Mouse (Mus musculus) forebrain, embryonic 15.5 days (tissue): ENCODE data around the gene Taar7a. TPM values are rescaled to one million over a fixed set of nuclear protein-coding genes. Genes with fewer than 3 reads are reported as not detected.
A peak's percentile ranks its signal among the peaks of the same experiment; 100 is the strongest.

Source experiments
- ATAC-seq: fragments of 200-750 bp; cut with Nextera tagmentation; replicated peaks from 2 replicates; pipeline ENCODE4 v1.8.0; 2017; ENCODE audit warnings: mild to moderate bottlenecking, moderate TSS enrichment, moderate library complexity
- H3K27ac ChIP-seq: fragments of 300-500 bp; sonication (generic); replicated peaks from 2 replicates; pipeline ENCODE4 v1.5.1; 2015; ENCODE audit warnings: mild to moderate bottlenecking, inconsistent platforms
- H3K27me3 ChIP-seq: fragments of 300-500 bp; sonication (generic); 2 replicates; pipeline ENCODE4 v1.6.1; 2015; ENCODE audit warnings: inconsistent platforms
- H3K36me3 ChIP-seq: fragments of 300-500 bp; sonication (generic); 2 replicates; pipeline ENCODE4 v1.6.1; 2015; ENCODE audit warnings: mild to moderate bottlenecking, inconsistent platforms
- H3K4me1 ChIP-seq: fragments of 300-500 bp; sonication (generic); 2 replicates; pipeline ENCODE4 v1.6.1; 2015; ENCODE audit warnings: inconsistent platforms
- H3K4me2 ChIP-seq: fragments of 300-500 bp; sonication (generic); replicated peaks from 2 replicates; pipeline ENCODE4 v1.6.1; 2015; ENCODE audit warnings: mild to moderate bottlenecking, inconsistent platforms
- H3K4me3 ChIP-seq: fragments of 300-500 bp; sonication (generic); 2 replicates; pipeline ENCODE4 v1.5.1; 2015; ENCODE audit warnings: mild to moderate bottlenecking, inconsistent platforms
- H3K9ac ChIP-seq: fragments of 300-500 bp; sonication (generic); replicated peaks from 2 replicates; pipeline ENCODE4 v1.6.1; 2015; ENCODE audit warnings: mild to moderate bottlenecking, inconsistent platforms
- H3K9me3 ChIP-seq: fragments of 300-500 bp; sonication (generic); 2 replicates; pipeline ENCODE4 v1.6.1; 2016; ENCODE audit warnings: inconsistent platforms
- WGBS: fragments of 180-500 bp; shearing (Covaris S2); methylation state at CpG from one replicate; pipeline ENCODE4 v1.1.7; 2015; ENCODE audit warnings: mixed read lengths; 5-methylcytosine and 5-hydroxymethylcytosine counted together
- polyA plus RNA-seq: library from polyadenylated mRNA; unstranded; fragments of >200 nt; fragmentation: Nextera tagmentation; extraction: Ambion mirVana; gene quantifications from 2 replicates; pipeline ENCODE4 v1.2.1, GENCODE M21; 2015

Taar7a gene
- polyA plus RNA-seq = not detected in 2 replicates

- no peaks in the 10 kb centered on the region for H3K27me3 ChIP-seq
- no peak for ATAC-seq
- no peak within 1 kb of the TSS for H3K27ac ChIP-seq
- no peaks in the 10 kb centered on the region for H3K9me3 ChIP-seq
- H3K4me1 ChIP-seq = no peaks in the 10 kb centered on the region
- no peak within 1 kb of the TSS for H3K9ac ChIP-seq
- no peak within 1 kb of the TSS for H3K4me3 ChIP-seq
- 83% methylated on average over 3 of the region's 3 CpGs for WGBS
- no peak within 1 kb of the TSS for H3K4me2 ChIP-seq
- H3K36me3 ChIP-seq = no peaks in the 10 kb centered on the region
Measured at GRCm38 (mm10) chr10:23993381-23993780, at the start of gene Taar7a. Taar7a (minus strand) TSS chr10:23993481.

GRCm38 (mm10) chr10:24040120-24040869, 47.0 kb upstream of the Taar7a start:
- Histone ChIP-seq H3K9ac (no peak overlapping the region), H3K36me3 (no peaks in the 10 kb centered on the region), H3K4me3 (no peak overlapping the region), H3K4me2 (no peak overlapping the region), H3K27me3 (no peaks in the 10 kb centered on the region), H3K9me3 (no peaks in the 10 kb centered on the region), H3K27ac (no peak overlapping the region), H3K4me1 (no peaks in the 10 kb centered on the region)
- 60% methylated on average over 2 of the region's 2 CpGs for WGBS
- no peak for ATAC-seq

- Histone ChIP-seq H3K4me3 (no peak within 1 kb of the TSS), H3K9me3 (no peaks in the 10 kb centered on the region), H3K36me3 (no peaks in the 10 kb centered on the region), H3K27ac (no peak within 1 kb of the TSS), H3K9ac (no peak within 1 kb of the TSS), H3K27me3 (no peaks in the 10 kb centered on the region), H3K4me1 (no peaks in the 10 kb centered on the region), H3K4me2 (no peak within 1 kb of the TSS)
- WGBS = 94% methylated on average over 2 of the region's 2 CpGs
- ATAC-seq = no peak
Measured at GRCm38 (mm10) chr10:24037314-24037713, 44.0 kb upstream of the Taar7a start, which contains the start of gene Taar7e. Taar7e (plus strand) TSS chr10:24037614.

- Histone ChIP-seq H3K4me2 (no peak overlapping the region), H3K27me3 (no peaks in the 10 kb centered on the region), H3K9ac (no peak overlapping the region), H3K4me3 (no peak overlapping the region), H3K9me3 (no peaks in the 10 kb centered on the region), H3K4me1 (no peaks in the 10 kb centered on the region), H3K36me3 (no peaks in the 10 kb centered on the region), H3K27ac (no peak overlapping the region)
- ATAC-seq = no peak
Measured at GRCm38 (mm10) chr10:24031347-24031746, 38.1 kb upstream of the Taar7a start.

- Histone ChIP-seq H3K4me1 (no peaks in the 10 kb centered on the region), H3K9ac (no peak within 1 kb of the TSS), H3K27ac (no peak within 1 kb of the TSS), H3K4me2 (no peak within 1 kb of the TSS), H3K36me3 (no peaks in the 10 kb centered on the region), H3K4me3 (no peak within 1 kb of the TSS), H3K9me3 (no peaks in the 10 kb centered on the region), H3K27me3 (no peaks in the 10 kb centered on the region)
- no peak for ATAC-seq
Measured at GRCm38 (mm10) chr10:24026922-24027321, 33.6 kb upstream of the Taar7a start, which contains the start of gene Taar7d. Taar7d (plus strand) TSS chr10:24027222.

- ATAC-seq = no peak
- Histone ChIP-seq H3K4me1 (no peaks in the 10 kb centered on the region), H3K9me3 (no peaks in the 10 kb centered on the region), H3K27me3 (no peaks in the 10 kb centered on the region), H3K9ac (no peak overlapping the region), H3K36me3 (no peaks in the 10 kb centered on the region), H3K4me2 (no peak overlapping the region), H3K27ac (no peak overlapping the region), H3K4me3 (no peak overlapping the region)
- 93% methylated on average over 1 of the region's 1 CpGs for WGBS
Measured at GRCm38 (mm10) chr10:24008143-24008542, 14.9 kb upstream of the Taar7a start.

GRCm38 (mm10) chr10:24007034-24007433, 13.8 kb upstream of the Taar7a start:
- 52% methylated on average over 2 of the region's 2 CpGs for WGBS

GRCm38 (mm10) chr10:24006442-24006841, 13.2 kb upstream of the Taar7a start:
- Histone ChIP-seq H3K9me3 (no peaks in the 10 kb centered on the region), H3K4me1 (no peaks in the 10 kb centered on the region), H3K4me2 (no peak overlapping the region), H3K9ac (no peak overlapping the region), H3K27me3 (no peaks in the 10 kb centered on the region), H3K27ac (no peak overlapping the region), H3K36me3 (no peaks in the 10 kb centered on the region), H3K4me3 (no peak overlapping the region)
- no peak for ATAC-seq
- WGBS = 87% methylated on average over 1 of the region's 1 CpGs

More at GRCm38 (mm10) chr10:24007034-24007433, 13.8 kb upstream of the Taar7a start:
- no peaks in the 10 kb centered on the region for H3K9me3 ChIP-seq
- no peaks in the 10 kb centered on the region for H3K27me3 ChIP-seq
- no peak overlapping the region for H3K4me3 ChIP-seq
- H3K4me1 ChIP-seq = no peaks in the 10 kb centered on the region
- H3K36me3 ChIP-seq = no peaks in the 10 kb centered on the region
- ATAC-seq = no peak
- H3K9ac ChIP-seq = no peak overlapping the region
- H3K4me2 ChIP-seq = no peak overlapping the region
- H3K27ac ChIP-seq = no peak overlapping the region

GRCm38 (mm10) chr10:23999639-24000038, 6.4 kb upstream of the Taar7a start, which contains the start of gene Taar7b:
Taar7b (plus strand) TSS chr10:23999939.
- no peak for ATAC-seq
- Histone ChIP-seq H3K4me3 (no peak within 1 kb of the TSS), H3K4me2 (no peak within 1 kb of the TSS), H3K4me1 (no peaks in the 10 kb centered on the region), H3K27ac (no peak within 1 kb of the TSS), H3K36me3 (no peaks in the 10 kb centered on the region), H3K9me3 (no peaks in the 10 kb centered on the region), H3K9ac (no peak within 1 kb of the TSS), H3K27me3 (no peaks in the 10 kb centered on the region)
- WGBS = 89% methylated on average over 1 of the region's 1 CpGs

GRCm38 (mm10) chr10:23986419-23986818, 6.9 kb downstream of the Taar7a start:
- WGBS = 72% methylated on average over 5 of the region's 5 CpGs
- H3K9me3 ChIP-seq = no peaks in the 10 kb centered on the region
- no peak for ATAC-seq

GRCm38 (mm10) chr10:23985546-23985945, 7.7 kb downstream of the Taar7a start, which contains the start of gene Taar6:
Taar6 (minus strand) TSS chr10:23985646.
- Histone ChIP-seq H3K27ac (no peak within 1 kb of the TSS), H3K4me2 (no peak within 1 kb of the TSS), H3K27me3 (no peaks in the 10 kb centered on the region), H3K4me3 (no peak within 1 kb of the TSS), H3K9me3 (no peaks in the 10 kb centered on the region), H3K4me1 (no peaks in the 10 kb centered on the region), H3K36me3 (no peaks in the 10 kb centered on the region), H3K9ac (no peak within 1 kb of the TSS)
- WGBS = 83% methylated on average over 8 of the region's 8 CpGs
- no peak for ATAC-seq

More at GRCm38 (mm10) chr10:23986419-23986818, 6.9 kb downstream of the Taar7a start:
- Histone ChIP-seq H3K36me3 (no peaks in the 10 kb centered on the region), H3K27me3 (no peaks in the 10 kb centered on the region), H3K9ac (no peak overlapping the region), H3K4me1 (no peaks in the 10 kb centered on the region), H3K4me3 (no peak overlapping the region), H3K4me2 (no peak overlapping the region), H3K27ac (no peak overlapping the region)

GRCm38 (mm10) chr10:23978901-23979705, 14.2 kb downstream of the Taar7a start:
- H3K27me3 ChIP-seq = no peaks in the 10 kb centered on the region
- H3K27ac ChIP-seq = no peak overlapping the region
- ATAC-seq = peak; percentile 87
- H3K4me2 ChIP-seq = no peak overlapping the region
- no peaks in the 10 kb centered on the region for H3K9me3 ChIP-seq
- H3K4me3 ChIP-seq = no peak overlapping the region
- H3K36me3 ChIP-seq = no peaks in the 10 kb centered on the region
- H3K9ac ChIP-seq = no peak overlapping the region
- H3K4me1 ChIP-seq = no peaks in the 10 kb centered on the region
- whole genome bisulfite sequencing = 39% methylated on average over 16 of the region's 16 CpGs
